Mouse (Mus musculus) forebrain, postnatal 0 days (tissue): ENCODE measurements around the gene Aamp. TPM values are rescaled to one million over a fixed set of nuclear protein-coding genes. Genes with fewer than 3 reads are reported as not detected.

Experiments used
- ATAC-seq: fragments of 200-750 bp; cut with Nextera tagmentation; 2 replicates; pipeline ENCODE4 v1.8.0; 2017; ENCODE audit warnings: mild to moderate bottlenecking, moderate library complexity
- DNase-seq: peaks from one replicate; pipeline ENCODE4 v3.0.0-alpha.2; 2015
- H3K27ac ChIP-seq: fragments of 300-500 bp; sonication (generic); 2 replicates; pipeline ENCODE4 v1.5.1; 2014; ENCODE audit warnings: low read depth, mild to moderate bottlenecking, antibody characterized with exemption, low read length, moderate library complexity, mixed read lengths
- H3K27me3 ChIP-seq: fragments of 300-500 bp; sonication (generic); 2 replicates; pipeline ENCODE4 v1.6.1; 2014; ENCODE audit warnings: mild to moderate bottlenecking, low read length, mixed read lengths; ENCODE audit not compliant: insufficient read depth
- H3K36me3 ChIP-seq: fragments of 300-500 bp; sonication (generic); 2 replicates; pipeline ENCODE4 v1.6.1; 2014; ENCODE audit warnings: mild to moderate bottlenecking, moderate library complexity; ENCODE audit not compliant: insufficient read depth
- H3K4me1 ChIP-seq: fragments of 300-500 bp; sonication (generic); 2 replicates; pipeline ENCODE4 v1.6.1; 2014; ENCODE audit warnings: antibody characterized with exemption; ENCODE audit not compliant: insufficient read depth
- H3K4me2 ChIP-seq: fragments of 300-500 bp; sonication (generic); 2 replicates; pipeline ENCODE4 v1.6.1; 2014; ENCODE audit warnings: low read depth, mild to moderate bottlenecking, moderate library complexity
- H3K4me3 ChIP-seq: fragments of 300-500 bp; sonication (generic); 2 replicates; pipeline ENCODE4 v1.5.1; 2014; ENCODE audit warnings: low read depth, low read length, mixed read lengths
- H3K9ac ChIP-seq: fragments of 300-500 bp; sonication (generic); 2 replicates; pipeline ENCODE4 v1.6.1; 2014; ENCODE audit warnings: mild to moderate bottlenecking
- H3K9me3 ChIP-seq: fragments of 300-500 bp; sonication (generic); 2 replicates; pipeline ENCODE4 v1.6.1; 2016; ENCODE audit warnings: low read length
- CTCF ChIP-seq: sonication (generic); IDR thresholded peaks from 2 replicates; pipeline ENCODE4 v1.5.1; 2016; ENCODE audit warnings: antibody characterized with exemption, control low read depth, low read depth
- whole genome bisulfite sequencing: fragments of 180-500 bp; shearing (Covaris S2); extraction: QIAGEN DNeasy Blood & Tissue Kit; methylation state at CpG from one replicate; pipeline ENCODE4 v1.1.7; 2014; 5-methylcytosine and 5-hydroxymethylcytosine counted together
- polyA plus RNA-seq: library from polyadenylated mRNA; unstranded; fragments of >200 nt; fragmentation: Nextera tagmentation; extraction: Ambion mirVana; gene quantifications from 2 replicates; pipeline ENCODE4 v1.2.1, GENCODE M21; 2015
- total RNA-seq: library from RNA; depleted of rRNA; stranded (reverse); fragments of >200 nt; gene quantifications from 2 replicates; pipeline ENCODE4 v1.2.3, GENCODE M21; 2014

The Aamp gene
- total and polyA plus RNA-seq, 2 experiments from 2014 or later: 160 to 215 TPM

- Histone ChIP-seq H3K27ac (no peak overlapping the region), H3K4me3 (peak overlapping the region; percentile 12), H3K27me3 (no peaks in the 10 kb centered on the region), H3K36me3 (no peaks in the 10 kb centered on the region), H3K4me2 (peak overlapping the region; percentile 67), H3K9me3 (no peaks in the 10 kb centered on the region), H3K9ac (no peak overlapping the region), H3K4me1 (peaks cover 21% of the 10 kb centered on the region)
- no peak for ATAC-seq
- DNase-seq: no peak
- 50% methylated on average over 11 of the region's 11 CpGs for WGBS
- no peak for TF ChIP-seq CTCF
Measured at GRCm38 (mm10) chr1:74239618-74240017, 44.9 kb downstream of the Aamp start.

GRCm38 (mm10) chr1:74239162-74239561, 45.4 kb downstream of the Aamp start:
- whole genome bisulfite sequencing: 57% methylated on average over 7 of the region's 7 CpGs
- no peaks in the 10 kb centered on the region for H3K27me3 ChIP-seq
- H3K27ac ChIP-seq: no peak overlapping the region
- H3K4me3 ChIP-seq: peak overlapping the region; percentile 12
- H3K9me3 ChIP-seq: no peaks in the 10 kb centered on the region
- 0 out of 2 replicates have a peak overlapping the region, but pooled peaks have one; percentile 10 for H3K9ac ChIP-seq
- ATAC-seq (no peak), DNase-seq (no peak)
- peaks cover 21% of the 10 kb centered on the region for H3K4me1 ChIP-seq
- H3K36me3 ChIP-seq: no peaks in the 10 kb centered on the region
- peak overlapping the region; percentile 67 for H3K4me2 ChIP-seq
- no peak for TF ChIP-seq CTCF

- H3K36me3 ChIP-seq: no peaks in the 10 kb centered on the region
- ATAC-seq: no peak
- H3K4me1 ChIP-seq: peaks cover 21% of the 10 kb centered on the region
- no peak overlapping the region for H3K27ac ChIP-seq
- no peak for DNase-seq
- H3K9me3 ChIP-seq: no peaks in the 10 kb centered on the region
- H3K4me2 ChIP-seq: peak overlapping the region; percentile 67
- 68% methylated on average over 1 of the region's 1 CpGs for WGBS
- H3K4me3 ChIP-seq: peak overlapping the region; percentile 97
- H3K9ac ChIP-seq: peak overlapping the region; percentile 82; the same call in 1 of the 2 replicates
- no peaks in the 10 kb centered on the region for H3K27me3 ChIP-seq
- TF ChIP-seq CTCF: no peak
Measured at GRCm38 (mm10) chr1:74238136-74238535, 46.4 kb downstream of the Aamp start.

- Histone ChIP-seq H3K4me1 (peaks cover 21% of the 10 kb centered on the region), H3K27me3 (no peaks in the 10 kb centered on the region), H3K4me3 (peak overlapping the region; percentile 97), H3K36me3 (no peaks in the 10 kb centered on the region), H3K4me2 (peak overlapping the region; percentile 67), H3K9ac (peak overlapping the region; percentile 82), H3K9me3 (no peaks in the 10 kb centered on the region), H3K27ac (no peak overlapping the region)
- 29% methylated on average over 5 of the region's 5 CpGs for WGBS
- no peak for ATAC-seq
- no peak for DNase-seq
- no peak for TF ChIP-seq CTCF
Measured at GRCm38 (mm10) chr1:74237671-74238070, 46.9 kb downstream of the Aamp start.

GRCm38 (mm10) chr1:74236590-74237317, 47.8 kb downstream of the Aamp start:
- no peak for DNase-seq
- H3K9me3 ChIP-seq: no peaks in the 10 kb centered on the region
- ATAC-seq: peak; percentile 52

GRCm38 (mm10) chr1:74235938-74236589, 48.5 kb downstream of the Aamp start, which contains the start of gene Arpc2:
Gene Arpc2, plus strand, starts transcription at chr1:74236084.
- WGBS: 1% methylated on average over 45 of the region's 55 CpGs
- H3K27me3 ChIP-seq: no peaks in the 10 kb centered on the region
- peak within 1 kb of the TSS; percentile 67 for H3K4me2 ChIP-seq
- H3K4me1 ChIP-seq: peaks cover 21% of the 10 kb centered on the region
- peak within 1 kb of the TSS; percentile 82 for H3K9ac ChIP-seq
- DNase-seq (peak; percentile 98), ATAC-seq (peak; percentile 95)
- H3K4me3 ChIP-seq: peak within 1 kb of the TSS; percentile 97
- no peaks in the 10 kb centered on the region for H3K9me3 ChIP-seq
- no peaks in the 10 kb centered on the region for H3K36me3 ChIP-seq
- H3K27ac ChIP-seq: peak within 1 kb of the TSS; percentile 90
- no peak for TF ChIP-seq CTCF

More at GRCm38 (mm10) chr1:74236590-74237317, 47.8 kb downstream of the Aamp start:
- peak overlapping the region; percentile 90 for H3K27ac ChIP-seq
- H3K4me3 ChIP-seq: peak overlapping the region; percentile 97
- peak overlapping the region; percentile 82 for H3K9ac ChIP-seq
- no peak for TF ChIP-seq CTCF
- H3K36me3 ChIP-seq: no peaks in the 10 kb centered on the region
- WGBS: 2% methylated on average over 54 of the region's 57 CpGs
- H3K4me2 ChIP-seq: peak overlapping the region; percentile 67
- peaks cover 21% of the 10 kb centered on the region for H3K4me1 ChIP-seq
- no peaks in the 10 kb centered on the region for H3K27me3 ChIP-seq

- Histone ChIP-seq H3K4me3 (no peak overlapping the region), H3K9ac (no peak overlapping the region), H3K27ac (no peak overlapping the region), H3K27me3 (no peaks in the 10 kb centered on the region), H3K36me3 (no peaks in the 10 kb centered on the region), H3K9me3 (no peaks in the 10 kb centered on the region), H3K4me2 (no peak overlapping the region), H3K4me1 (no peaks in the 10 kb centered on the region)
- ATAC-seq (no peak), DNase-seq (no peak)
- WGBS: no CpG with 5 or more reads among the region's 1 CpGs
- TF ChIP-seq CTCF: no peak
Measured at GRCm38 (mm10) chr1:74230992-74231391, 53.5 kb downstream of the Aamp start.
